Mouse (Mus musculus): Measurements from ENCODE around the gene Tnr.

Gene Tnr

GRCm38 (mm10) chr1:159792546-159792945 lies 269.0 kb downstream of the Tnr start:
- in situ Hi-C loops (cut with MboI, MseI) = no loop called here

DNA sequence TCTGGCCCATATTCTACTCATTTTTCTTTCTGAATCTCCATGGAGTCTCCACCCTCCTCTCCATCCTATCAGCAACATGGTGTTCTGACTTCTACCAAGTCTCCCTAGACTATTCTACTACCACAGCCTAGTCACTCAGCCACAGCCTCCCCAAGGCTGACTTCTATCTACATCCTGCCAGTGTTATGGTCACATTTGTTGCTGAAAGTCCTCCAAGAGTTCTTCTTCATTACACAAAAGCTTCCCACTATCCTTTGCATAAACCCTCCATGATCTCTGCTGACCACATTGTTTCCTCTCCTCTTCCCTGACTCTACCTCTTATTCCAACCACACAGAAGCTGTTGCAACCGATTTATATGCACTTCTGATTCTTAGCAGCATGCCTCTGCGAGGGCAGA lies 272.5 kb downstream of the Tnr start:
- in situ Hi-C loops (cut with MboI, MseI) = no loop called here

- in situ Hi-C loops (cut with MboI, MseI) = no loop called here
Observed at GRCm38 (mm10) chr1:159800366-159800765, 276.8 kb downstream of the Tnr start.

DNA sequence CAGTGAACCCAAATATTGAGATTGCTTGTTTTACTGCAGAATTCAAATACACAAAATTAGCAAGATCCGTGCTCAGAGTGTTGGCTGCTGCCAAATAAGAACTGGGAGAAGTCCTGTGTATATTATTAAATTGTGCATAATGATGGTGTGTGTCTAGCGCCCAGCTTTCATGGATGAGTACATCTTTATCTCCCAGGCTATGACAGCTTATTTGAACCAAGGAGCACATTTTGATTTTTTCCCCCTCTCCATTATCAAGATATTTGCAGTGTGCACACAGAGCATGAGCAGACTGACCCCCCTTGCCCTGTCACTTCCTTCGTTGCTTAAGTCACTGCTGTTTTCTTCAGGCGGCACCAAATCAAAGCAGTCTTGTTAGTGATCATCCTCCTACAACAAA lies 278.2 kb downstream of the Tnr start:
- in situ Hi-C loops (cut with MboI, MseI) = no loop called here

GRCm38 (mm10) chr1:159803711-159804110 lies 280.1 kb downstream of the Tnr start:
- in situ Hi-C loops (cut with MboI, MseI) = no loop called here

GRCm38 (mm10) chr1:159809493-159809892 lies 285.9 kb downstream of the Tnr start:
- in situ Hi-C loops (cut with MboI, MseI) = no loop called here

- in situ Hi-C loops (cut with MboI, MseI) = no loop called here
Observed at GRCm38 (mm10) chr1:159811805-159812204, 288.2 kb downstream of the Tnr start.

DNA sequence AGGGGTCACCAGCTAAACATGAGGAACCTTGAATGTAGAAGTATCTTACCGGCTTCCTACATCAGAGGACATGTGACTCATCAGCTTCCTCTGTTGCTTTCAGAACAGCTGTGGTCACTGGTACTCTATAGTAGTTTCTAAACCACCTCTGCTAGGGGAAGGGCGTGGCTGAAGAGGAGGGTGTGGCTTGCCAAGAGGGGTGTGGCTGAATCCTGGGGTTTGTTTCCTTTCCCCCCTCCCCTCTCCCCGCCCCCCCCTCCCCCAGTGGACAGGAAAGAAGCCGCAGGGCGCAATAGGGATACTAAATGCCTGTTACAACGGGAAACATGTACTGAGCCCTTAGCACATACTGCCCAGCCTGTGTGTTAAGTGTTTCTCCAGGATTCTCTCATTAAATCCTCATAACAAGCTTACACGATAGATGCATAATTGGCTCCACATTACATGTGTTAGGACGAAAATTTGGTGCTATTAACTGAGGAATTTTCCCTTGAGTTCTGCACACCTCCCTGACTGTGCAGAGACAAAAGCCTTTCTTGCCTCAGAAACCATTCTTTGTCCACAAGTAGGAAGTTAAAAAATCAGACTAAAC lies 289.3 kb downstream of the Tnr start:
- in situ Hi-C loops (cut with MboI, MseI) = no loop called here

- in situ Hi-C loops (cut with MboI, MseI) = no loop called here
Observed at GRCm38 (mm10) chr1:159814348-159814747, 290.8 kb downstream of the Tnr start.

GRCm38 (mm10) chr1:159816614-159817371 lies 293.2 kb downstream of the Tnr start:
- in situ Hi-C loops (cut with MboI, MseI) = no loop called here

DNA sequence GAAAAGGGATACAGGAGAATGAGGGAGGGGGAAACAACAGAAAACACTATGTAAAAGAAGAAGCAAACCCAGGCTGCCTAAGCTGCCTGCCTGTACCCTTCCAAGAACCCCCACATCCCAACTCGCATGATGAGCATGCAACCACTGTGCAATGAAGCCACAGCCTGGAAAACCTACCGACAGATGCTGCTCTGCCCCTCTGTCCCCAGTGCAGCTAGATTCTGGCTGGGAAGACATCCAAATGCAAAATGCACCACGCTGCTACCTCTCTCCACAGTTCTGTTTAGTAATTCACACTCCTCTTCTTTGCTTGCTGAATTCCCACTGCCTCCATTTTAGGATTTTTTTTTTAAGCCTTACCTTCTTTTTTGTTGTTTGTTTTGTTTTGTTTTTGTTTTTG lies 295.9 kb downstream of the Tnr start:
- in situ Hi-C loops (cut with MboI, MseI) = no loop called here

DNA sequence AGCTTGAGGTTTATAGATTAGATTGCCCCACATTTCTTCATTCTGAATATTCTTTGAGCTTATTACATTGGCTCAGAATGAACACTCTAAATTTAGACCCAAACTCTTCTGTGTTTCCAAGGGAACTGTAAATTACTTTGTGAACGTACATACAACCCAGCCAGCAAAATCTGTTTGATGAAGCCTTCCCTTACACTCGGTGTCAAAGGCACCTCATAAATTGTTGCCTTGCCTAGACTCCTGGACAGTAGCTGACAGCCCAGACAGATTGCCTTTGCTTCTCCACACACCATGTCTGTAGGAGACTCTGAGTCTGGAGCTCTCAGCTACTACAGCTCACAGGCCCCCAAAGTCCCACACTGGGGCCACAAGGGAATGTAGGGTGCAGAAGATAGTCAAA lies 298.8 kb downstream of the Tnr start:
- in situ Hi-C loops (cut with MboI, MseI) = no loop called here

DNA sequence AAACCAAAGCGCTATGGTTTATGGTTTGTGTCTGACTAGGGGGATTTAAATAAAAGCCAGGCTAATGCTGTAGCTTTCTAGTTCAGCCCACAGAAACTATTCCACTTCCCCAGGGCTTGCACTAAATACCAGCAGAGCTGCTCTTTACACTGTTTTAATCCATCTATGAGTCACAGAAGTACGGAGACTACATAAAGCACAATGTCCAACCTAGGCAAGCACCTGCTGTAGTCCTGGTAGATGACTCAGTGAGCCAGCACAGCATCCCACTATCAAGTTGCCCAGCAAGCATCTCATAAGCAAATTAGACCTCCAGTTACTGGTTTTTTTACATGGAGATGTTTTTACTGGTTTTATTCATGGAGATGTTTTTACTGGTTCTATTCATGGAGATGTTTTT lies 305.0 kb downstream of the Tnr start:
- in situ Hi-C loops (cut with MboI, MseI) = no loop called here

DNA sequence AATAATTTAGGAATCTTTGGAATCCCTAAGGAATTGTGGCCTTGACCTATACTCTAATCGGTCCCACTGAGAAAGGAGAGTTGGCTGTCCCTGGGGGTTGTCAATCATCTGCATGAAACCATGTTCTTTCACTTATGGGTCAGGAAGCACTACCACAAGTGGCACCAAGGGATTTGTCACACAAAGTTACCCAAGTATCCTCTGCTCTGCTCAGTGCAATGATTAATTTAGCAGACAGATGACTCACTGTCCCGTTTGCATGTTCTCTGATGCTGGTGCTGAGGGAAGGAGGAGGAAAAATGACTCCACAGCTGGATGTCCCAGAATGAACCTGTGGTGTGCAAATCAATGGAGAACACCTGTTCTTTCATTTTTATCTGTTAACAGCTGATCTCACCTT lies 309.6 kb downstream of the Tnr start:
- in situ Hi-C loops (cut with MboI, MseI) = no loop called here

- in situ Hi-C loops (cut with MboI, MseI) = no loop called here
Observed at GRCm38 (mm10) chr1:159833646-159834338, 310.2 kb downstream of the Tnr start.

DNA sequence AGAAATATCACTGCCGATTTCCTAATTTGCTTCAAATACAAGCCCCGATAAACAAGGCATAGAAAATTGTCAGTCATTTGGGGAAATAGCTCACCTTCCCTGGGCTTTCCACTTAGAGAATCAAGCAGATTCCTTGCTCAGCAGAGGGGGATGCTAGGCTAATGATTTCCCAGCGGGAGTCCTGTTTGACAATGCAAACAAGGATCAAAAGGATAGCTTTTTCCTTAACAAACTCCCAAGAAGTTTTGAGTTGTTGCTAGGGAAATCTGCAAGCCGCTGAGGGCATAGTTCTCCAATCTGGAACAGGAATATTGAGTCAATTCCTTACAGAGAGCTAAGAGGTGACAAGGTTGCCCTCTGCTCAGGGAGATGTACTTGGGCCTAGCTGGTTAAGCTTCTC lies 311.6 kb downstream of the Tnr start:
- in situ Hi-C loops (cut with MboI, MseI) = no loop called here

- in situ Hi-C loops (cut with MboI, MseI) = no loop called here
Observed at GRCm38 (mm10) chr1:159840337-159840736, 316.8 kb downstream of the Tnr start.

DNA sequence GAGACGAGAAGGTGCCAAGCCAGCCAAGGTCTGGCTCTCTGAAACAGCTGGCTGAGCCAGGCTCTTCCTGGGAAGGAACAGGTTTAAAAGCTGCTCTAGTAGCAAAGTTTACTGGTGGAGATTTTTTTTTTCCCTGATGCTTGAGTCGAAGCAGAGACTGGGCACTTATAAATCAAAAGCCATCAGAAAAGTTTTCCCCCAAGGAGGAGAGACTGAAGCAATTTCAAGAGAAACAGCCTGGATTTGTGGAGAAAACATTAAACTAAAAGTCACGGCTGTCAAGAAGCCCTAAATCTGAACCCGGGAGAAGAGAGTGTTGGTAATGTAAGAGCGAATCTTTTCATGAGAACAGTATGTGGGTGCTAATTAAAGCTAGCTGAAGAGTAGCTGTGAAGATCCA lies 319.3 kb downstream of the Tnr start:
- in situ Hi-C loops (cut with MboI, MseI) = no loop called here

GRCm38 (mm10) chr1:159852088-159852487 lies 328.5 kb downstream of the Tnr start:
- in situ Hi-C loops (cut with MboI, MseI) = no loop called here

DNA sequence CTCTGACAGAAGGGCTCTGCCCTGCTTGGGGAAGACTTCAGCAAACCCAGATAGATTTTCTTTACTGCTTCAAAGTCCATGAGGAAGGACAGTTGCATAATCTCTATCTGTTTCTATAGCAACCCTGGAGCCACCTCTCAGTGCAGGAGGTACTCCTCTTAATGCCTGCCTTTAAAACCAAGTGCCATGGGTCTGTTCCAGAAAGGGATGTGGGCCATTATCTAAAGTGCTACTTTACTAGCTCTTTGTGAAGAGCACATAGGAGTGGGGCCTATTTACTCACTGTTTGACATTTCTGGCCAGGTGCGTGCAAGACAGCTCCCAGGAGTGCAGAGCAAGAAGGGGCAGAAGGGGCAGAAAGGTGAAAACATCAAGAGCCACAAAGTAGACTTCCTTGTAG lies 330.7 kb downstream of the Tnr start:
- in situ Hi-C loops (cut with MboI, MseI) = no loop called here

DNA sequence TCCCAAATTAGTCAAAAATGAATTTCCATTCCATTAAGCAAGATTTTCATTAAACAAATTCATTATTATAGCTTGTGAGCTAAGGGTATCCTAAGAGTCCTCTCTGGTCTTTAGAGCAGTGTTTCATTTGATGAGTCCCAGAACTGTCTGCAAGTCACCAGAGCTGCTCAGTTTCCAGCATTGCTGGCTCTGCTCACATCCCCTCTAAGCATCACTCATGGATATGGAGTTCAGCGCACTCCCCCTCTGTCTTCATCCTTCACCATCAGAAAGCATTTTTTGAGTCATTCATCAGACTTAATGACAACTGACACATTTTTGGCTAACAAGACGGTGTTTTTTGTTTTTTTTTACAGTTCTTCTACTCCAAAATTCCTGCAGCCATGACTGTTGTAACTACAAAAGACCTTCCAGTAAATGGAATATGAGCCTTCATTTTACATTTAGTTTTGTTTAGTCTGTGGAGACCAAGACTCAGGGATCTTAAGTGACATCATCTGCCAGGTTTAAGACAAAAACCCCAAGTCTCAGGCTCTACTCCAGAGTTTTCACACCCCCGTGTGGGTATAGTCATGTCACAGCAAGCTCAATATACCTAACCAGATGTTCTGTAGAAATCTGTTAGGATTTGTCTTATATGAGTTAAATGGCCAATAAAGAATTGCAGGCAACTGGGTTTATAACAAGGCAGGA lies 338.4 kb downstream of the Tnr start:
- in situ Hi-C loops (cut with MboI, MseI) = no loop called here

DNA sequence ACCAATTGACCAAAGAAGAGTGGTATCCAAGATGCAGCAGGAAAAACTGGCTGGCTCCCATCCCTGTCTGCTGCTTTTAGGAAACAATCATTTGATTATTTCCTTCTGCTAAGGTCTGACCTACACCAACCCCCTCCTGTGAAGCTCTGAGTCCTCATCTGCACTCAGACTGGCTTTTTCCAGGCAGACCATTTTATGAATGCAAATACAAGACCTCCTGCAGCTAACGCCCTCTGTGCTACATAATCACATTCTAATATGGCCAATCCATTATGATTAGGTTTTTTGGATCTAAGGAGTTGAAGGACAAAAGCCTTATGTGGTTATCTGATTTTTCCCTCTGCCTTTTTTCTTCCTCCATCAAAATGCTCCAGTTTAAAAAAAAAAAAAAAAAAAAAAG lies 342.1 kb downstream of the Tnr start:
- in situ Hi-C loops (cut with MboI, MseI) = no loop called here
